Mouse (Mus musculus) G1E (cell line): ENCODE data around the gene Noct. TPM values are rescaled to one million over a fixed set of nuclear protein-coding genes. Genes with fewer than 3 reads are reported as not detected.

Experiments
- ATAC-seq: 2 replicates; pipeline ENCODE4 v1.8.0; 2016; ENCODE audit warnings: mild to moderate bottlenecking; ENCODE audit not compliant: insufficient number of reproducible peaks, poor library complexity, low FRiP score, severe bottlenecking; ENCODE audit errors: extremely low read depth
- DNase-seq: peaks from one replicate; pipeline ENCODE4 v3.0.0; 2012; ENCODE audit warnings: low spot score
- H3K27me3 ChIP-seq: 2 replicates; pipeline ENCODE4 v1.6.1; 2012; ENCODE audit warnings: mild to moderate bottlenecking, low read length, inconsistent platforms; ENCODE audit not compliant: insufficient read depth
- H3K36me3 ChIP-seq: replicated peaks from 2 replicates; pipeline ENCODE3; 2012; ENCODE audit warnings: mild to moderate bottlenecking, inconsistent platforms
- H3K4me1 ChIP-seq: 2 replicates; pipeline ENCODE4 v1.6.1; 2012; ENCODE audit warnings: low read depth, low read length, inconsistent platforms, mixed read lengths; ENCODE audit not compliant: insufficient read depth
- H3K4me3 ChIP-seq: 2 replicates; pipeline ENCODE4 v1.5.1; 2012; ENCODE audit warnings: low read depth, mild to moderate bottlenecking, inconsistent platforms, low read length, moderate library complexity, mixed read lengths
- H3K9me3 ChIP-seq: replicated peaks from 2 replicates; pipeline ENCODE4 v1.6.1; 2012; ENCODE audit warnings: inconsistent platforms
- CTCF ChIP-seq: IDR thresholded peaks from 2 replicates; pipeline ENCODE4 v1.5.1; 2012; ENCODE audit warnings: low read depth, low read length, inconsistent platforms, mixed read lengths
- GATA1 ChIP-seq: IDR thresholded peaks from 2 replicates; pipeline ENCODE4 v1.6.1; 2012; ENCODE audit warnings: borderline replicate concordance, low read length, inconsistent platforms, mixed read lengths
- GATA2 ChIP-seq: IDR thresholded peaks from 2 replicates; pipeline ENCODE4 v1.6.1; 2012; ENCODE audit warnings: low read depth, low read length, inconsistent platforms, borderline replicate concordance
- POLR2AphosphoS5 ChIP-seq: IDR thresholded peaks from 2 replicates; pipeline ENCODE4 v1.6.1; 2012; ENCODE audit warnings: low read depth, low read length, inconsistent platforms; ENCODE audit not compliant: insufficient replicate concordance
- TAL1 ChIP-seq: conservative IDR thresholded peaks from 2 replicates; pipeline ENCODE4 v1.6.1; 2012; ENCODE audit warnings: low read depth, low read length, inconsistent platforms, mixed read lengths
- polyA plus RNA-seq: library from polyadenylated mRNA; stranded (reverse); fragments of >175 nt; gene quantifications from 2 replicates; pipeline ENCODE4 v1.2.3, GENCODE M21; 2012
- total RNA-seq, 2 experiments: library from RNA; stranded (forward) in 1 of 2; stranded (reverse) in 1 of 2; fragments of 200-1000 nt in 1 of 2; fragments of >200 nt in 1 of 2; fragmentation: Nextera tagmentation in 1 of 2; gene quantifications; 2 replicates each; pipeline ENCODE4 v1.2.3; 2014 to 2017

Gene Noct
- total and polyA plus RNA-seq, 3 experiments = 11.7 to 27.5 (median 18.5) TPM

DNA sequence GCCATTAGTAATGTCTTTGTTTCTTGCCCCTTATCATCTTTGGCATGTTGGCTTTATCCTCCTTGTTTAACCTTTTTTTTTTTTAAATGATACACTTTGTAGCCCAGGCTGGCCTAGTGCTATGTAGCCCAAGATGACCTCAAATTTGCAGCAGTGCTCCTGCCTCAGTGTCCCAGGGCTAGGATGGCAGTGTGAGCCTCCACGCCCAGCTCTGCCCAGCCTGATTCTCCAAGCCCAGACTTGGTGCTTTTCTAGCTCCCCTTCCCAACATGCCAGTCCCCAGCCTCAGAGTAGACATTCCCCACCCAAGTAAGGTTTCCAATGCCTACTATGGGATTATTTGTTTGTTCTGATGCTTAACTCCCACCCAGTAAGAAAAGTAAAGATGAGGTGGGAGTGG lies 28.0 kb downstream of the Noct start:
- ATAC-seq = no peak

GRCm38 (mm10) chr3:51252689-51253402 lies 28.6 kb downstream of the Noct start:
- DNase-seq = no peak
- peaks cover 95% of the 10 kb centered on the region for H3K36me3 ChIP-seq
- TF ChIP-seq TAL1 (no peak), GATA1 (no peak), GATA2 (no peak), POLR2AphosphoS5 (no peak; the same call in 1 of the 2 replicates), CTCF (no peak)
- no peaks in the 10 kb centered on the region for H3K9me3 ChIP-seq
- no peaks in the 10 kb centered on the region for H3K27me3 ChIP-seq
- H3K4me3 ChIP-seq = no peak overlapping the region
- peaks cover 28% of the 10 kb centered on the region for H3K4me1 ChIP-seq
- ATAC-seq = no peak

More for the DNA sequence above, 28.0 kb downstream of the Noct start:
- H3K4me1 ChIP-seq = peaks cover 31% of the 10 kb centered on the region
- TF ChIP-seq GATA2 (no peak), TAL1 (no peak), GATA1 (no peak), CTCF (no peak), POLR2AphosphoS5 (no peak)
- H3K9me3 ChIP-seq = no peaks in the 10 kb centered on the region
- no peak for DNase-seq
- no peaks in the 10 kb centered on the region for H3K27me3 ChIP-seq
- no peak overlapping the region for H3K4me3 ChIP-seq
- peaks cover 95% of the 10 kb centered on the region for H3K36me3 ChIP-seq

- ATAC-seq (no peak), DNase-seq (no peak)
- no peak for TF ChIP-seq GATA2
- TF ChIP-seq GATA1 = no peak
- TF ChIP-seq TAL1 = no peak
- TF ChIP-seq CTCF = no peak
- TF ChIP-seq POLR2AphosphoS5 = no peak
- Histone ChIP-seq H3K4me3 (no peak overlapping the region), H3K36me3 (peaks cover 93% of the 10 kb centered on the region), H3K27me3 (no peaks in the 10 kb centered on the region), H3K9me3 (no peaks in the 10 kb centered on the region), H3K4me1 (peaks cover 20% of the 10 kb centered on the region)
Observed at GRCm38 (mm10) chr3:51254784-51255183, 30.5 kb downstream of the Noct start.

GRCm38 (mm10) chr3:51256450-51256849 lies 32.2 kb downstream of the Noct start:
- Histone ChIP-seq H3K4me1 (peaks cover 17% of the 10 kb centered on the region), H3K4me3 (no peak overlapping the region), H3K9me3 (no peaks in the 10 kb centered on the region), H3K27me3 (no peaks in the 10 kb centered on the region), H3K36me3 (peaks cover 96% of the 10 kb centered on the region)
- TF ChIP-seq GATA1 = no peak
- TF ChIP-seq POLR2AphosphoS5 = no peak
- TF ChIP-seq CTCF = no peak
- no peak for TF ChIP-seq GATA2
- TF ChIP-seq TAL1 = no peak
- DNase-seq (no peak), ATAC-seq (no peak)

GRCm38 (mm10) chr3:51258070-51258469 lies 33.8 kb downstream of the Noct start:
- DNase-seq (no peak), ATAC-seq (no peak)
- no peak overlapping the region for H3K4me3 ChIP-seq
- H3K4me1 ChIP-seq = peaks cover 8% of the 10 kb centered on the region
- TF ChIP-seq GATA1 (no peak), CTCF (no peak), POLR2AphosphoS5 (no peak), GATA2 (no peak), TAL1 (no peak)
- no peaks in the 10 kb centered on the region for H3K9me3 ChIP-seq
- no peaks in the 10 kb centered on the region for H3K27me3 ChIP-seq
- H3K36me3 ChIP-seq = peaks cover 96% of the 10 kb centered on the region

DNA sequence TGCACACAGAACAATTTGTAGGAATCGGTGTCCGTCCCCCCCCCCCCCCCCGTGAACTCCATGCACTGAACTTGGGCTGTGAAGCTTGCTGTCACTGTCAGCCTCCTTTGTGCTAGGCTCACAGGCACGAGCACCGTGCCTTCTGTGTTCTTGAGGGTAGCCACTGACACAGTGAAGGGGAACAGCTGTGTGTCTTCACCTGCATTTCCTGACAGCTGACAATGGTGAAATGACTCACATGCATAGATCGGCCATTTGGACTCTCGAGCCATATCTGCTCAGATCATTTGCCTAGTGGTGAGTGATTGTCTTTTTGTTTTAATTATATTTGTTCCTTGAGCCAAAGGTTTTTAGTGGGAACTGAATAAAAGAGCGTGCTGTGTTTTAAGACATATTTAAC lies 38.7 kb downstream of the Noct start:
- no peak for ATAC-seq
- DNase-seq = no peak
- peaks cover 90% of the 10 kb centered on the region for H3K36me3 ChIP-seq

More for the DNA sequence above, 38.7 kb downstream of the Noct start:
- peaks cover 9% of the 10 kb centered on the region for H3K9me3 ChIP-seq
- H3K4me3 ChIP-seq = no peak overlapping the region
- H3K4me1 ChIP-seq = peaks cover 4% of the 10 kb centered on the region; the same call in 1 of the 2 replicates
- no peaks in the 10 kb centered on the region for H3K27me3 ChIP-seq
- TF ChIP-seq TAL1 (no peak), GATA1 (no peak), CTCF (no peak), GATA2 (no peak), POLR2AphosphoS5 (no peak)
